Mouse (Mus musculus) olfactory bulb, adult 2 months (tissue): ENCODE measurements around the gene Tbc1d5. TPM values are rescaled to one million over a fixed set of nuclear protein-coding genes. Genes with fewer than 3 reads are reported as not detected.

ENCODE experiments used
- H3K27ac ChIP-seq: fragments of 200-500 bp; 2 replicates; pipeline ENCODE4 v1.5.1; 2012; ENCODE audit warnings: low read depth, low read length; ENCODE audit not compliant: insufficient read depth
- H3K4me1 ChIP-seq: fragments of 200-500 bp; 2 replicates; pipeline ENCODE4 v1.6.1; 2012; ENCODE audit warnings: low read length; ENCODE audit not compliant: control insufficient read depth, insufficient read depth
- H3K4me3 ChIP-seq: fragments of 200-500 bp; 2 replicates; pipeline ENCODE4 v1.5.1; 2012; ENCODE audit warnings: mild to moderate bottlenecking, low read depth, low read length, moderate library complexity; ENCODE audit not compliant: insufficient read depth
- CTCF ChIP-seq: fragments of 200-500 bp; IDR thresholded peaks from 2 replicates; pipeline ENCODE4 v1.5.1; 2012; ENCODE audit warnings: low read depth, mild to moderate bottlenecking, low read length, moderate library complexity; ENCODE audit not compliant: insufficient read depth
- POLR2A ChIP-seq: fragments of 200-500 bp; IDR thresholded peaks from 2 replicates; pipeline ENCODE4 v1.6.1; 2012; ENCODE audit warnings: mild to moderate bottlenecking, low read depth, low read length, moderate library complexity; ENCODE audit not compliant: insufficient read depth
- WGBS: fragments of 180-500 bp; shearing (Covaris S2); methylation state at CpG from one replicate; pipeline ENCODE4 v1.1.7; 2018; 5-methylcytosine and 5-hydroxymethylcytosine counted together
- polyA plus RNA-seq: library from polyadenylated mRNA; stranded (reverse); fragments of >200 nt; gene quantifications from 2 replicates; pipeline ENCODE4 v1.2.4, GENCODE M21; 2012; ENCODE audit warnings: low replicate concordance; ENCODE audit not compliant: missing spikeins, insufficient read depth, insufficient read length

The Tbc1d5 gene
- polyA plus RNA-seq, 1 experiment = not detected

DNA sequence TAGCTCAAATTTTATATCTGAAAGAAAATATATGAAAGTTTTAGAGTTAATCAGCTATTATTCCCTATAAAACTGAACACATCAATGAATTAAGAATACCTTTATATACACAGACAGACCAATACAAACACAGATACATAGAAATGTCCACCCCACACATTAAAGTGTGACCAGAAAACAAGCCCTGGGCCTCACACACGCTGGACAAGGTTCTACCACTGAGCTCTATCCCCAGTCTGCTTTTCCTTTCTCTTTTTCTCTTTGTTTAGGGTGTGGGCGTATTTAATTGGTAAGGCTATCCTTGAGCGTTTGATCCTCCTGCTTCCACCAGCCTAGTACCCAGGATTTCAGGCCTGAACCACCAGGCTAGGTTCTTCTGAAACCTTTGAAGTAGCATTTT, 28.2 kb downstream of the Tbc1d5 start:
- WGBS = 66% methylated on average over 3 of the region's 3 CpGs
- Histone ChIP-seq H3K4me3 (no peak overlapping the region), H3K4me1 (no peaks in the 10 kb centered on the region)

GRCm38 (mm10) chr17:51144983-51145382, 34.2 kb downstream of the Tbc1d5 start:
- TF ChIP-seq POLR2A = no peak
- TF ChIP-seq CTCF = no peak
- Histone ChIP-seq H3K4me3 (no peak overlapping the region), H3K4me1 (no peaks in the 10 kb centered on the region), H3K27ac (no peak overlapping the region)
- WGBS = 97% methylated on average over 4 of the region's 4 CpGs

More for the DNA sequence above, 28.2 kb downstream of the Tbc1d5 start:
- H3K27ac ChIP-seq = no peak overlapping the region
- no peak for TF ChIP-seq CTCF
- no peak for TF ChIP-seq POLR2A

DNA sequence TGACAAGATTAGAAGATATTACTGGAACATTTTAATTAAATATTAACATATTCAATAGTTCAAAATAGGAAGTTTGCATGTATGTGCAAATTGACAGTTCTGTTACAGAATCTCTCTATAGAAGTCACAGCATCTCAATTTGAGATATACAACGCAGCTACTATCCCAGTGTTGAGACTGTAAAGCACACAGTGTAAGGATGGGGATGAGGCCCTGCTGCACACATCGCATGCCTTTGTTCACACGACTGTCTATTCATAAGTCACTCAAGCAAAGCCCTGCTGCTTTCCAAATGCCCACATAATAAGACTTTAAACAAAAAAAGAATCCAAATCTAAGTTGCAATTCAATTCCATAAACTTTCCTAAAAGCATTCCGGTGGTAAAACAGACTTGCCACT, 37.1 kb downstream of the Tbc1d5 start:
- Histone ChIP-seq H3K27ac (no peak overlapping the region), H3K4me1 (no peaks in the 10 kb centered on the region), H3K4me3 (no peak overlapping the region)
- TF ChIP-seq CTCF = no peak
- no peak for TF ChIP-seq POLR2A
- 65% methylated on average over 4 of the region's 4 CpGs for WGBS

- no peak overlapping the region for H3K27ac ChIP-seq
Measured at GRCm38 (mm10) chr17:51111194-51111593, 68.0 kb downstream of the Tbc1d5 start.

GRCm38 (mm10) chr17:51104294-51104693, 74.9 kb downstream of the Tbc1d5 start:
- whole genome bisulfite sequencing = 80% methylated on average over 1 of the region's 1 CpGs
- Histone ChIP-seq H3K27ac (no peak overlapping the region), H3K4me3 (no peak overlapping the region), H3K4me1 (no peaks in the 10 kb centered on the region)
- TF ChIP-seq POLR2A (no peak), CTCF (no peak)

More at GRCm38 (mm10) chr17:51111194-51111593, 68.0 kb downstream of the Tbc1d5 start:
- H3K4me3 ChIP-seq = no peak overlapping the region
- TF ChIP-seq POLR2A = no peak
- no peak for TF ChIP-seq CTCF
- 19% methylated on average over 2 of the region's 2 CpGs for WGBS
- H3K4me1 ChIP-seq = no peaks in the 10 kb centered on the region

DNA sequence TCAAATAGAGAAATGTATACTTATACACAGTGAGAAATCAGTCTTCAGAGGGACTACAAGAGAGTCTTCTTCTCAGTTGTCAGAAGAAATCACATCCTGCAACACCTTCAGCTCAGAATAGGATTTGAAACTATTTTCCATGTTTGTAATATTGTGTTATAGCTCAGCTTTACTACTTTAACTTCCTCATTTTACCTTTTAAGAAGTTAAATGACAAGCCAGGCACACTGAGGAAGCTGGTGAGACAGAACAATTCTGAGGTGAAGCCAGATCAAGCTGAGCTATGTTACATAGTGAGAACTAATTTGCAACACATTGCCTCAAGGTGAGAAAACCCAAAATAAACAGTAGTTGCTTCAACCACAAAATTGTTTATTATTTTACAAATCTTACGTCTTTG, 135.3 kb downstream of the Tbc1d5 start:
- Histone ChIP-seq H3K4me3 (no peak overlapping the region), H3K27ac (no peak overlapping the region), H3K4me1 (no peaks in the 10 kb centered on the region)
- no peak for TF ChIP-seq POLR2A
- no peak for TF ChIP-seq CTCF
- 66% methylated on average over 1 of the region's 1 CpGs for WGBS

DNA sequence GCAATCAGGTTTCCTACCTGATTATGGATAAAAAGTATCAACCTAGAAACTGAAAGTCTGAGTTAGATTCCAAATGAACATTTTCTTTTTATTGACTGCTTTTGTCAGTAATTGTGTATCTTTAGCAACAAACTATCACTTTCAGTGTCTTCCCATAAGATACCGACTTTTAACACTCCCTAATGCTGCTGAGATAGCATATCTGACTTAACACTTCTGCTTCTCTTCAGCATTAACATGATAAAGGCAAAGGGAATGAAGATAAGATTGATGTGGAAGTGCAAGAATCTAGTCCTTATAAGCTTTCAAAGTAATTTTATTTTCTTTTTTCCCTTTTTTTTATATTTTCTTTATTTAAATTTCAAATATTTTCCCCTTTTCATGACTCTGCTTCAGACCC, 138.3 kb downstream of the Tbc1d5 start:
- TF ChIP-seq POLR2A (no peak), CTCF (no peak)
- Histone ChIP-seq H3K27ac (no peak overlapping the region), H3K4me1 (no peaks in the 10 kb centered on the region), H3K4me3 (no peak overlapping the region)
- WGBS = 93% methylated on average over 1 of the region's 1 CpGs

DNA sequence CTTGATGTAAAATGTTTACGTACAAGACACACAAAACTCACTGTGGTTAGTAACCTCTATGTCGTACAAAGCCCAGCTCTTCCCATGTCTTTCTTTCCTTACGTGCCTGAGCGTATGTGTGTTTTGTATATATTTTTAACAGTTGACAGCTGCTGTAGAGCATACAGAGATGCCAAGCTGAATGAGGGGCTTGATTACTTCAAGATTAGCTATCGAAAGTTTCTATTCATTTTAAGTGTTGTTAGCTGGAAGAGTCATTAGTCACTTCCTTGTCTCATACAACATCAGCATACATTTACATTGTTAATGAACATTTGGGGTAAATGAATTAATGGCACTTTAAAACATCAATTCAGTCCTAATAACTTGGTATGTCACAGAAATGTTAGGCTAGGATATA, 155.9 kb downstream of the Tbc1d5 start:
- Histone ChIP-seq H3K4me1 (no peaks in the 10 kb centered on the region), H3K27ac (no peak overlapping the region), H3K4me3 (no peak overlapping the region)
- 77% methylated on average over 5 of the region's 5 CpGs for WGBS
- TF ChIP-seq CTCF (no peak), POLR2A (no peak)

- H3K4me1 ChIP-seq = no peaks in the 10 kb centered on the region
- 68% methylated on average over 2 of the region's 2 CpGs for WGBS
- H3K27ac ChIP-seq = no peak overlapping the region
- TF ChIP-seq POLR2A (no peak), CTCF (no peak)
- no peak overlapping the region for H3K4me3 ChIP-seq
Measured at GRCm38 (mm10) chr17:51016384-51016783, 162.8 kb downstream of the Tbc1d5 start.

DNA sequence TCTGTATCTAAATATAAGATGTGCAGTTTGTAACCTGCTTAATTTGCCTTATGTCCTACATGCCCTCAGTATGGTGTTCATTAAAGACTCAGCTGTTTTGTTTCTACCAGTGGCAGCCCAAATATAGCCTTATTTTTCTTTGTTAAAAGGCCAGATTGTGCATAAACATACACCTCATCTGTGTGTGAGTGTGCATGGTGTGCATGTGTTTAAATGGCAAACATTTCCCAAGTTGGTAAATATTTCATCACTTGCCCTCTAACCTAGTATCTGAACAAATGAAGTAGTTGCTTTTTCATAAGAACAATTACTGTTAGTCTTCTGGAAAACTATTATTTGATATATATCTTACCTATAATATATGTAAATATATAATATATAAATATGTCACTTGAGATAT, 165.2 kb downstream of the Tbc1d5 start:
- no peak for TF ChIP-seq CTCF
- no peak for TF ChIP-seq POLR2A
- no peak overlapping the region for H3K27ac ChIP-seq

DNA sequence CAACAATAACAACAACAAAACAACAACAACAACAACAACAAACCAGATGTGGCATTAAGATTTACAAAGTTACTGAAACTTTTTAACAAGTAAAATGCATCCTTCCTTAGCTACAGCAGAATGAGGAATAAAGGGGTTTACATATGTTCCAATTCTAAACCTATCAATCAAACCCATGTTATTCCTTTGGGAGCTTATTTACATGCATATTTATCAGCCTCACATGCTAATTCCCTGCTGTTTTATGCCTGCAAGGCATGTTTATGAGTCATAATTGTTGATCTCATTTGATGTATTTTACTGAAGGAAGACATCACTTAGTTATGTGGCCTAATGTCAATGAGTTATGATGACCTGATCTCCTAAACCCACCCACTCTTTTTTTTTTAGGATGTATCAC, 176.0 kb downstream of the Tbc1d5 start:
- Histone ChIP-seq H3K27ac (no peak overlapping the region), H3K4me3 (no peak overlapping the region), H3K4me1 (no peaks in the 10 kb centered on the region)
- TF ChIP-seq POLR2A = no peak
- no peak for TF ChIP-seq CTCF

More for the DNA sequence above, 165.2 kb downstream of the Tbc1d5 start:
- no peak overlapping the region for H3K4me3 ChIP-seq
- H3K4me1 ChIP-seq = no peaks in the 10 kb centered on the region
